13 mouse cellular contexts compared by ENCODE assay signal in the genomic region with DNA sequence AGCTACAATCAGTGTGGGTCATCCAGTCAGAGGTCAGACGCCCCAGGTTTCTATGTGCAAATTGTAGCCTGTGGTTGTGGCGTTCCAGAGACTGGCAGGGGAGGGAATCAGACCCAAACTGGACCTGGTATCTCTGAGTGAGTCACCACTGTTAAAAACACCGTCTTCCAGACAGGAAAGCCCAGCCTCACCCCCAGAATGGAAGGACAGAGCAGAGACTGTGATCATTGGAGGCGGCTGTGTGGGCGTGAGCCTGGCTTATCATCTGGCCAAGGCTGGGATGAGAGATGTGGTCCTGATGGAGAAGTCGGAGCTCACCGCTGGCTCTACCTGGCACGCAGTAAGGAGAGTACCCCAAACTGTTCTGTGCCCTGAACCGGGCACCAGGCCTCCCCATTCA. TPM values are rescaled to one million over a fixed set of nuclear protein-coding genes. Genes with fewer than 3 reads are reported as not detected.
"Had no signal": no experiment of that assay in that cellular context is flagged by ENCODE, and none has a peak within 500 bp of the region (broad histone marks: within the 10 kb centered on the region; RNA-seq: fewer than 3 reads in every experiment).

No protein-coding gene starts in this region.

- DNase-seq: kidney, adult 8-10 months; kidney, postnatal 25 days; layer of hippocampus, adult 9-11 months; layer of hippocampus, postnatal 36 days; lung, adult 18-20 months; lung, postnatal 36 days; spleen, adult 18-20 months; thymus, adult 18-20 months; thymus, postnatal 14 days had no signal

RNA-seq across cellular contexts. Expression of a gene that starts 2.6 kb away (rescaled TPM):
- total RNA-seq: megakaryocyte progenitor cell, adult 5-6 weeks; midbrain, postnatal 0 days had no signal

RNA-seq across cellular contexts. Expression of a gene that starts 2.8 kb away (rescaled TPM):
- total RNA-seq: megakaryocyte progenitor cell, adult 5-6 weeks; midbrain, postnatal 0 days had no signal

RNA-seq across cellular contexts. Expression of a gene that starts 39.1 kb away (rescaled TPM):
- total RNA-seq: layer of hippocampus, adult 18-20 months; layer of hippocampus, postnatal 36 days; left cerebral cortex, postnatal 36 days; megakaryocyte progenitor cell, adult 5-6 weeks had no signal
